Comparison of ENCODE assay signal across 17 mouse cellular contexts in the genomic region with DNA sequence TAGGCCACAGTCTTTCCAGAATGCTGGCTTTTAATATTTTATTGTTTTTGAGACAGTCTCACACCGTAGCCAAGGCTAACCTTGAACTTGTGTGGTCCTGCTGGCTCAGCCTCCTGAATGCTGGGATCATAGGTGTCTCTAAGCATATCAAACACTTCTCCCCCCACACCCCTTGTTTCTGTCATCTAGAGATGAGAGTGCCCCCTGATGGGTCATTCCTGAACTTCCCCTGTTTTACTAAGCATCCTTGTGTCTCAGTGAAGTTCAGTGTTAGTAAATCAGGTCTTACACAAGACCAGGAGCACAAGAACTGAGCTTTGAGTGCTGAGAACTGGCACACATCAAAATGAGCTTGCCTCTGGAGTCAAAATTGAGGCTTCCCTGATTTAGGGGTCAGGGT. TPM values are rescaled to one million over a fixed set of nuclear protein-coding genes. Genes with fewer than 3 reads are reported as not detected.
DNase-seq lines count a peak whose midpoint lies in the region; ATAC-seq and TF ChIP-seq lines count a peak whose summit lies in the region.
"Had no signal": no experiment of that assay in that cellular context is flagged by ENCODE, and none has a peak within 500 bp of the region (broad histone marks: within the 10 kb centered on the region; RNA-seq: fewer than 3 reads in every experiment).

No protein-coding gene starts in this region.

- no peak overlapping the region for H3K4me2 ChIP-seq in kidney, postnatal 0 days (ENCODE audit: low read length)
- no peak overlapping the region for H3K4me2 ChIP-seq in kidney, embryonic 16.5 days (replicated peaks; ENCODE audit: low read depth, low read length)
- no peak overlapping the region for H3K4me2 ChIP-seq in hindbrain, embryonic 14.5 days (replicated peaks)
- H3K4me2 ChIP-seq: forebrain, embryonic 13.5 days; heart, embryonic 11.5 days; hindbrain, embryonic 12.5 days; neural tube, embryonic 12.5 days had no signal

- TF ChIP-seq POLR2A in thymus, adult 2 months (IDR thresholded peaks at IDR 0.05; ENCODE audit: control insufficient read depth, extremely low read depth, insufficient read depth, low read length, poor library complexity): no peak

- DNase-seq in cerebellum, adult 9-10 months: peak; percentile 34
- no peak for DNase-seq in cerebellum, postnatal 4 days (ENCODE audit: low spot score in 2 of 2)
- peak; percentile 11 for DNase-seq in kidney, postnatal 0 days (ENCODE audit: low spot score)
- peak; percentile 20 for DNase-seq in thymus, adult 2 months
- DNase-seq in thymus, postnatal 36 days: no peak
- peak; percentile 26 for DNase-seq in thymus, postnatal 25 days
- DNase-seq in hindbrain, embryonic 14.5 days (ENCODE audit: low spot score): no peak
- DNase-seq: adrenal gland, adult 8-10 months; gastrocnemius, postnatal 10 days; kidney, adult 8-10 months; liver had no signal

- no peak overlapping the region for H3K4me3 ChIP-seq in kidney, postnatal 0 days (replicated peaks; ENCODE audit: low read depth, low read length)
- H3K4me3 ChIP-seq in kidney, embryonic 16.5 days (ENCODE audit: low read length): no peak overlapping the region
- H3K4me3 ChIP-seq in thymus, adult 2 months (ENCODE audit: control insufficient read depth, insufficient read depth, low read length): no peak overlapping the region
- H3K4me3 ChIP-seq in hindbrain, embryonic 14.5 days (replicated peaks; ENCODE audit: low read length): no peak overlapping the region
- H3K4me3 ChIP-seq: forebrain, embryonic 13.5 days; hindbrain, embryonic 12.5 days; neural tube, embryonic 12.5 days had no signal

- no peaks in the 10 kb centered on the region for H3K9me3 ChIP-seq in kidney, postnatal 0 days (replicated peaks; ENCODE audit: low read length)
- no peaks in the 10 kb centered on the region for H3K9me3 ChIP-seq in kidney, embryonic 16.5 days (ENCODE audit: low read length)
- H3K9me3 ChIP-seq in hindbrain, embryonic 14.5 days (ENCODE audit: control insufficient read depth, low read length): no peaks in the 10 kb centered on the region
- H3K9me3 ChIP-seq: forebrain, embryonic 13.5 days; hindbrain, embryonic 12.5 days; neural tube, embryonic 12.5 days had no signal

- TF ChIP-seq CTCF in kidney, postnatal 0 days (IDR thresholded peaks at IDR 0.05; ENCODE audit: low read depth): peak; percentile 49
- TF ChIP-seq CTCF in thymus, adult 2 months (IDR thresholded peaks at IDR 0.05; ENCODE audit: borderline replicate concordance, control insufficient read depth, extremely low read depth, insufficient read depth, low read length, poor library complexity): no peak

- 94% methylated on average over 1 of the region's 1 CpGs for WGBS in kidney, postnatal 0 days
- WGBS in kidney, embryonic 16.5 days: 90% methylated on average over 1 of the region's 1 CpGs
- WGBS in thymus, adult 2 months: 100% methylated on average over 1 of the region's 1 CpGs
- 95% methylated on average over 1 of the region's 1 CpGs for WGBS in hindbrain, embryonic 14.5 days

- no peaks in the 10 kb centered on the region for H3K27me3 ChIP-seq in kidney, postnatal 0 days (ENCODE audit: insufficient read depth, low read length)
- H3K27me3 ChIP-seq in kidney, embryonic 16.5 days (ENCODE audit: insufficient read depth, low read length): no peaks in the 10 kb centered on the region
- no peaks in the 10 kb centered on the region for H3K27me3 ChIP-seq in thymus, adult 2 months (ENCODE audit: control insufficient read depth, insufficient read depth, low read length)
- no peaks in the 10 kb centered on the region for H3K27me3 ChIP-seq in hindbrain, embryonic 14.5 days (ENCODE audit: control insufficient read depth, insufficient read depth, low read length)
- H3K27me3 ChIP-seq: forebrain, embryonic 13.5 days; hindbrain, embryonic 12.5 days; neural tube, embryonic 12.5 days had no signal

- H3K4me1 ChIP-seq in kidney, postnatal 0 days (replicated peaks; ENCODE audit: insufficient read depth, low read length): no peaks in the 10 kb centered on the region
- H3K4me1 ChIP-seq in kidney, embryonic 16.5 days (ENCODE audit: insufficient read depth, low read length): 0 out of 2 replicates have a peak, but pooled peaks cover 2% of the 10 kb centered on the region
- H3K4me1 ChIP-seq in thymus, adult 2 months (replicated peaks; ENCODE audit: control insufficient read depth, insufficient read depth, low read length): peaks cover 11% of the 10 kb centered on the region
- no peaks in the 10 kb centered on the region for H3K4me1 ChIP-seq in hindbrain, embryonic 14.5 days (replicated peaks; ENCODE audit: control insufficient read depth, insufficient read depth, low read length)
- H3K4me1 ChIP-seq: forebrain, embryonic 13.5 days; hindbrain, embryonic 12.5 days; neural tube, embryonic 12.5 days had no signal

- peaks cover 61% of the 10 kb centered on the region for H3K36me3 ChIP-seq in kidney, postnatal 0 days (ENCODE audit: insufficient read depth, low read length)
- peaks cover 52% of the 10 kb centered on the region for H3K36me3 ChIP-seq in kidney, embryonic 16.5 days (ENCODE audit: insufficient read depth, low read length)
- H3K36me3 ChIP-seq in thymus, adult 2 months (ENCODE audit: control insufficient read depth, insufficient read depth, low read length): peaks cover 26% of the 10 kb centered on the region
- peaks cover 87% of the 10 kb centered on the region for H3K36me3 ChIP-seq in hindbrain, embryonic 14.5 days (replicated peaks; ENCODE audit: control insufficient read depth, insufficient read depth)

- no peak for ATAC-seq in kidney, postnatal 0 days (replicated peaks; ENCODE audit: low FRiP score, low read depth)
- no peak for ATAC-seq in kidney, embryonic 16.5 days (ENCODE audit: low FRiP score, low TSS enrichment)
- no peak for ATAC-seq in hindbrain, embryonic 14.5 days (ENCODE audit: low FRiP score)
- ATAC-seq: forebrain, embryonic 13.5 days; midbrain, embryonic 16.5 days had no signal

- H3K27ac ChIP-seq in kidney, postnatal 0 days: no peak overlapping the region
- no peak overlapping the region for H3K27ac ChIP-seq in kidney, embryonic 16.5 days (ENCODE audit: low read length)
- H3K27ac ChIP-seq in thymus, adult 2 months (ENCODE audit: control insufficient read depth, insufficient read depth, low read length): no peak overlapping the region
- H3K27ac ChIP-seq in hindbrain, embryonic 14.5 days: no peak overlapping the region
- H3K27ac ChIP-seq: forebrain, embryonic 13.5 days; hindbrain, embryonic 12.5 days; neural tube, embryonic 12.5 days had no signal

- no peak overlapping the region for H3K9ac ChIP-seq in kidney, postnatal 0 days (ENCODE audit: low read depth, low read length)
- no peak overlapping the region for H3K9ac ChIP-seq in kidney, embryonic 16.5 days (replicated peaks; ENCODE audit: low read length)
- H3K9ac ChIP-seq in hindbrain, embryonic 14.5 days: no peak overlapping the region
- H3K9ac ChIP-seq: forebrain, embryonic 13.5 days; hindbrain, embryonic 12.5 days; neural tube, embryonic 12.5 days had no signal

RNA-seq across cellular contexts. Expression of gene Gpr107, which starts 31.7 kb away (rescaled TPM):
- 30.7 and 32.3 TPM in 2 replicates for polyA plus RNA-seq in kidney, postnatal 0 days (2015; fragmentation: Nextera tagmentation; extraction: Ambion mirVana)
- 38.3 and 41.6 TPM in 2 replicates for polyA plus RNA-seq in kidney, embryonic 16.5 days (2015; fragmentation: Nextera tagmentation; extraction: Ambion mirVana)
- 33.2 and 34.6 TPM in 2 replicates for polyA plus RNA-seq in thymus, adult 2 months (2012; rRNA removed)
- polyA plus RNA-seq in hindbrain, embryonic 14.5 days (2014; fragmentation: Nextera tagmentation; extraction: Ambion mirVana): 25.1 and 26.1 TPM in 2 replicates

RNA-seq across cellular contexts. Expression of gene Fnbp1, which starts 42.0 kb away (rescaled TPM):
- polyA plus RNA-seq in kidney, postnatal 0 days (2015; fragmentation: Nextera tagmentation; extraction: Ambion mirVana): 12.3 and 14.0 TPM in 2 replicates
- polyA plus RNA-seq in kidney, embryonic 16.5 days (2015; fragmentation: Nextera tagmentation; extraction: Ambion mirVana): 19.4 and 24.3 TPM in 2 replicates
- 148 and 160 TPM in 2 replicates for polyA plus RNA-seq in thymus, adult 2 months (2012; rRNA removed)
- 28.9 and 29.1 TPM in 2 replicates for polyA plus RNA-seq in hindbrain, embryonic 14.5 days (2014; fragmentation: Nextera tagmentation; extraction: Ambion mirVana)

Comparison
In these comparisons a context has a peak if more than half of its experiments do, and no peak if none do; other contexts are left out.
1. DNase-seq: peak in cerebellum, adult 9-10 months (single experiment), kidney, postnatal 0 days (single experiment), thymus, adult 2 months (single experiment) and thymus, postnatal 25 days (single experiment); none in cerebellum, postnatal 4 days (0 of 2), thymus, postnatal 36 days (0 of 2) and hindbrain, embryonic 14.5 days (single experiment).